Mouse (Mus musculus) C2C12 (cell line): ENCODE results near the gene Mrps15. TPM values are rescaled to one million over a fixed set of nuclear protein-coding genes. Genes with fewer than 3 reads are reported as not detected.

ENCODE experiments used
- H3K27me3 ChIP-seq: one replicate; pipeline ENCODE4 v1.6.1; 2011; ENCODE audit not compliant: control insufficient read depth, insufficient read depth, insufficient read length
- H3K36me3 ChIP-seq: one replicate; pipeline ENCODE4 v1.6.1; 2011; ENCODE audit not compliant: control insufficient read depth, insufficient read depth
- H3K4me3 ChIP-seq: one replicate; pipeline ENCODE4 v1.5.1; 2011; ENCODE audit warnings: mild to moderate bottlenecking, control low read depth; ENCODE audit not compliant: poor library complexity, insufficient read depth, severe bottlenecking
- H3K79me2 ChIP-seq: one replicate; pipeline ENCODE4 v1.6.1; 2011; ENCODE audit not compliant: control insufficient read depth, insufficient read depth
- H3K79me3 ChIP-seq: one replicate; pipeline ENCODE4 v1.6.1; 2011; ENCODE audit warnings: low read depth, control low read depth
- H3ac ChIP-seq: one replicate; pipeline ENCODE3; 2011; ENCODE audit warnings: low read depth; ENCODE audit not compliant: control insufficient read depth, insufficient read length
- CEBPB ChIP-seq: IDR thresholded peaks from one replicate; pipeline ENCODE4 v1.6.1; 2011; ENCODE audit warnings: low read depth, mild to moderate bottlenecking, control low read depth, moderate library complexity
- CTCF ChIP-seq: IDR thresholded peaks from one replicate; pipeline ENCODE4 v1.5.1; 2011; ENCODE audit not compliant: control insufficient read depth, insufficient read depth, insufficient read length
- FOSL1 ChIP-seq: IDR thresholded peaks from one replicate; pipeline ENCODE4 v1.8.0; 2011; ENCODE audit warnings: mild to moderate bottlenecking, low read length; ENCODE audit not compliant: poor library complexity, insufficient read depth, severe bottlenecking
- MAX ChIP-seq: IDR thresholded peaks from one replicate; pipeline ENCODE4 v1.6.1; 2011; ENCODE audit warnings: mild to moderate bottlenecking, control low read depth
- MYOD1 ChIP-seq: IDR thresholded peaks from one replicate; pipeline ENCODE4 v1.6.1; 2011; ENCODE audit warnings: low read depth; ENCODE audit not compliant: control insufficient read depth, insufficient read length
- MYOG ChIP-seq: IDR thresholded peaks from one replicate; pipeline ENCODE4 v1.6.1; 2011; ENCODE audit not compliant: control insufficient read depth, insufficient read length; ENCODE audit errors: extremely low read depth
- USF1 ChIP-seq: IDR thresholded peaks from one replicate; pipeline ENCODE4 v1.6.1; 2011; ENCODE audit warnings: low read depth, mild to moderate bottlenecking, control low read depth, moderate library complexity
- polyA plus RNA-seq: library from polyadenylated mRNA; unstranded; fragments of >200 nt; fragmentation: generic; extraction: Trizol; gene quantifications from one replicate; pipeline ENCODE4 v1.2.1, GENCODE M21; 2012; ENCODE audit warnings: missing spikeins

The Mrps15 gene
- polyA plus RNA-seq, 1 experiment, result 82.9 TPM

DNA sequence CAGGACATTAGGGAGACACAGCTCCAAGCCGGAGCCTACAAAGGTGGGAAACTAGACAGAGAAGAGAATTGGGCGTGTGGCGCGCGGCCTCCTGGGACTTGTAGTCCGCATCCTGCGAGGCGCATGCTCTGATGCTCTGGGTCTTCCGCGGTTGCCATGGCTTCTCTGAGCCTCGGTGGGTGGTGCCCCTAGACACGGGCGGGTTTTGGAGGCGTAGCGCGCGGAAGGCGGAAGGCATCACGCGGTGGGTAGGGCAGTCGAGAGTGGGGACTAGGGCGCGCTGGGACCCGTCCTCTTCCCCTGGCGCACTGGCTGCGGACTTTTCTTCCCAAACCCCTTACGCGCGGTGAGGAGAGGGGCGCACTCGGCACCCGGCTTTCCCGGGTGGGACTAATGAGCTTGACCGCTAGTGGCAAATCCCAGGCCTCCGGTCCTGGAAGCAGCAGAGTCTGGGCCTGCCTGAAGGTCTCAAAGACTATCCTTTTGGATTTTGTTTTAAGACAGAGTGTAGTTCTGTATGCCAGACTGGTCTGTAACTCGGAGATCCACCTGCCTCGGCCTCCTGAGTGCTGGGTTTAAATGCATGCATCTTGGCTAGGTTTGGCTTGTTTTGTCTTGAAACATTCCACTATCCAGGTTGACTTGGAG lies 49.9 kb downstream of the Mrps15 start, which contains the start of gene Lsm10:
TSS of gene Lsm10 (plus strand) at position 160 of the 648 bp plus-strand sequence.
- Histone ChIP-seq H3K79me3 (peaks cover 14% of the 10 kb centered on the region), H3K4me3 (peak within 1 kb of the TSS; percentile 56), H3K79me2 (peaks cover 38% of the 10 kb centered on the region), H3ac (peak within 1 kb of the TSS; percentile 85), H3K36me3 (peaks cover 17% of the 10 kb centered on the region), H3K27me3 (no peaks in the 10 kb centered on the region)
- TF ChIP-seq MAX (peak; percentile 55), CTCF (no peak)

DNA sequence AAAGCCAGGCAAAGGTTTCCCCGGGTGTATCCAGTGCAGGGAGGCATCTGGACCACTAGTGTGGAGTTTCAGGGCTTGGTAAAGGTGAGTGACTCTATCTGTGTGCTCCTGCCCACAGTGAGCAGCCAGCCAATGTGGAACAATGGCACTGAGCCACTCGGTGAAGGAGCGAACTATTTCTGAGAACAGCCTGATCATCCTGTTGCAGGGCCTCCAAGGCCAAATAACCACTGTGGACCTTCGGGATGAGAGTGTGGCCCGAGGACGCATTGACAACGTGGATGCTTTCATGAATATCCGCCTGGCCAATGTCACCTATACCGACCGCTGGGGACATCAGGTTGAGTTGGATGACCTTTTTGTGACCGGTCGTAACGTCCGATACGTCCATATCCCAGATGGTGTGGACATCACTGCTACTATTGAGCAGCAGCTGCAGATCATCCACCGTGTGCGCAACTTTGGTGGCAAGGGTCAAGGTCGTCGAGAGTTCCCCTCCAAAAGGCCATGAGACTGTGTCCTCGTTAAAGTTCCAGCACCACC lies 51.1 kb downstream of the Mrps15 start:
- Histone ChIP-seq H3K27me3 (no peaks in the 10 kb centered on the region), H3K4me3 (no peak overlapping the region), H3K79me3 (peaks cover 14% of the 10 kb centered on the region), H3ac (no peak overlapping the region), H3K79me2 (peaks cover 38% of the 10 kb centered on the region), H3K36me3 (peaks cover 17% of the 10 kb centered on the region)
- no peak for TF ChIP-seq CEBPB
- no peak for TF ChIP-seq FOSL1
- no peak for TF ChIP-seq MYOG
- TF ChIP-seq USF1, result no peak
- TF ChIP-seq MYOD1, result no peak
- no peak for TF ChIP-seq CTCF
- TF ChIP-seq MAX, result no peak

DNA sequence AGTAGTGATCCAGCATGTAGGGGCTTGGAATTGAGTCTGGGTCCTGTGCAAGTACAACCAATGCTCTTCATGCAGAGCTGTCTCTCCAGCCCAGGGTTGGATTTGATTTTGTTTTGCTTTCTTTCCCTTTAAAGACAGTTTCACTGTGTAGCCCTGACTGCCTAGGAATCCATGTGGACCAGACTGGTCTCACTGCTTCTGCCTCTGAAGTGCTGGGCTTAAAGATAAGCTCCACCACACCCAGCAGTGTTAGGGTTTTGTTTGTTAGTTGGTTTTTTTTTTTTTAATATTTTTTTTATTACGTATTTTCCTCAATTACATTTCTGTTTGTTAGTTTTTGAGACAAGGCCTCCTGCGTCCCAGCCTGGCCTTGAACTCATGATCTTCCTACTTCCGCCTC lies 52.6 kb downstream of the Mrps15 start:
- peaks cover 43% of the 10 kb centered on the region for H3K79me2 ChIP-seq
- no peak overlapping the region for H3K4me3 ChIP-seq
- H3K27me3 ChIP-seq, result no peaks in the 10 kb centered on the region
- peaks cover 17% of the 10 kb centered on the region for H3K36me3 ChIP-seq
- peaks cover 17% of the 10 kb centered on the region for H3K79me3 ChIP-seq
- no peak for TF ChIP-seq MYOD1
- TF ChIP-seq FOSL1, result no peak
- no peak for TF ChIP-seq MAX
- no peak for TF ChIP-seq CEBPB
- no peak for TF ChIP-seq USF1
- no peak for TF ChIP-seq CTCF
- TF ChIP-seq MYOG, result no peak
- no peak overlapping the region for H3ac ChIP-seq

DNA sequence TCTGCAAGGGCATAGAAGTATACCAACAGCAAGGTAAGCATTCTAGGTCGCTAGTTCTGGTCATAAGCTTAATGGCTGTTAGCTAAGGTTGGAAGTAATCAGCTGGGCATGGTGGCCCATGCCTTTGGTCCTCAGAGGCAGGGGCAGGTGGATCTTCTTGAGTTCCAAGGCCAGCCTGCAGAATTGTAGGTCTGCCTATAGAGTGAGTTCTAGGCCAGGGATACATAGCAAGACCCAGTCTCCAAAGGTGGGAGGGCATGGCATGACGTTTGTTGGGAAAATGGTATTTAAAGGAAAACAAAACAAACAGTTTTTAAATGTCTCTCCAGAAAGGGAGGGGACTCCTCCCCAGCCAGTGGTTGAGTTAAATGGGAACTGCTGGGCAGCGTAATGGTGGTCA lies 54.0 kb downstream of the Mrps15 start:
- Histone ChIP-seq H3K36me3 (peaks cover 17% of the 10 kb centered on the region), H3K27me3 (no peaks in the 10 kb centered on the region)
- no peak for TF ChIP-seq MAX
- TF ChIP-seq CTCF, result no peak
- no peak for TF ChIP-seq FOSL1
- TF ChIP-seq CEBPB, result no peak
- no peak for TF ChIP-seq USF1
- TF ChIP-seq MYOG, result no peak
- no peak for TF ChIP-seq MYOD1

DNA sequence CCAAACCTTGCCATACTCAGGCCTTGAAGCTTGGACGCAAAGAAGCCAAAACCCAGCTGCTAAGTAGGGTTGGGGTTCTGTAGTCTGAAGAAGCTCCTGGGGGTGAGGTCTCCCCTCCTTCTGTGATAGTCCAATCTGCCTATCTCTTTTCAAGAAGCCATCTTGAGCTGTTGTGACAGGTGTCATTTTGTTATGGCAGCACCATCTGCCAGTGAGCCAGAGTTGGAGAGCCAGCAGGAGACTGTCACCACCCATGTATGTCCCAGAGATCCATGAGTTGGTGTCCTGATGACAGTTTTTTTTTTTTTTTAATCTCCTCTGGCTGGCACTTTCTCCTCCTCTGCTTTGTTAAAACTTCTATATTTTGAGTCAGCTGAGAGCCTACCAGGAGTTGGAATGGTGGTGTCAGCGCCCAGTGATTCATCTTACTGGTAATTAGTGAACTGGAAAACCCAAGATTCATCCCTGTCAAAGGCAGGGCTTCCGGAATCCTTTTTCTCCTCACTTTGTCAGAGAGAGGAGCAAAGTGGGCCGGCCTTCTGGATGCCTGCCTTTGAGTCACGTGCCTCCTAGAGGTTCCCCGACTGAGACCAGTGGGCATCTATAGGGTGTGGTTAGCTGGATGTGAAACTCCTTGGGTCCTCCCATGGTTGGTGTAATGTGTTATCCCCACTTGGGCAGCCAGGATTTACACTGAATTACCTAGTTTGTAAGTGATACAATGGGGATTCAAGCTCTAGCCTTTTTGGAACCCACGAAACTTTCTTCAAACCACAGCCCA lies 55.5 kb downstream of the Mrps15 start:
- Histone ChIP-seq H3K79me3 (peaks cover 40% of the 10 kb centered on the region), H3K36me3 (peaks cover 17% of the 10 kb centered on the region), H3K27me3 (no peaks in the 10 kb centered on the region), H3ac (peak overlapping the region; percentile 71), H3K79me2 (peaks cover 66% of the 10 kb centered on the region), H3K4me3 (no peak overlapping the region)
- peak; percentile 98 for TF ChIP-seq USF1
- TF ChIP-seq MYOG, result no peak
- TF ChIP-seq MAX, result peak; percentile 55

More for the DNA sequence above, 54.0 kb downstream of the Mrps15 start:
- H3K4me3 ChIP-seq, result no peak overlapping the region
- peaks cover 29% of the 10 kb centered on the region for H3K79me3 ChIP-seq
- H3ac ChIP-seq, result no peak overlapping the region
- H3K79me2 ChIP-seq, result peaks cover 57% of the 10 kb centered on the region
